In the genomic region with DNA sequence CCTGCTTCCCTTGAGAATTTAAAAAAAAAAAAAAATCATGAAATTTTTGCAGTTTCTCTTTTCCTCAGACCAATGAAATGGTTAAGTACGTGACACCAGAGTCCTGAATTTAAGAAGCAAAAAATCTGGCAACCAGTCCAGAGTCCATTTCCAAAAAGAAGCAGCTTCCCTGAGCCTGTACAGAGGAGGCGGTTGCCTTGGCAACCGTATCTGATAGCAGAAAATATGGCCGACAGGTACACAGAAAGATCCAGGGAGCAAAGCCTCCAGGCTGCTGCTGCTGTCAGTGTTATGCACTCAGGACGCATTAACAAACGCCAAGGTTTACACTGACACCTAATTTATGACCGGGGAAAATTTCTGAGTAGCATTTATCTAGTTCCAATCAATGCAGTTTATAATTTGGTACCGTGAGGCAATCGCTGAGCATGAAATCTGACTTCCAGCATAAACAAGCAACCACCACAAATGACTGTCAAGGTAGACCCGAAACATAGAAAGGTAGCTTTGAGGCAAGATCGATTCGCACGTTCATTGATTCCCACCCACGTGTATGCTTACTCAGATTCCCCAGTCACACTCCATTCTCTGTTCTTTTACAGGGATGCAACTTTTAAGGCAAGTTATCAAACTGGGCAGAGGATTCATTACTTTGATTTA, we compare ENCODE assay signal across 12 mouse cellular contexts.
DNase-seq lines count a peak whose midpoint lies in the region; ATAC-seq and TF ChIP-seq lines count a peak whose summit lies in the region.
"Had no signal": no experiment of that assay in that cellular context is flagged by ENCODE, and none has a peak within 500 bp of the region (broad histone marks: within the 10 kb centered on the region; RNA-seq: fewer than 3 reads in every experiment).

No protein-coding gene starts in this region.

- DNase-seq in frontal cortex, postnatal 36 days (ENCODE audit: low spot score in 2 of 2), result peak; percentile 23 to 29
- no peak for DNase-seq in frontal cortex, postnatal 14 days (ENCODE audit: low spot score in 2 of 2)
- DNase-seq in left cerebral cortex, adult 2 months (ENCODE audit: extremely low spot score in 1 of 2, low spot score in 2 of 2), result no peak
- DNase-seq in heart, postnatal 4 days, result no peak
- no peak for DNase-seq in liver, embryonic 11.5 days (ENCODE audit: low spot score)
- DNase-seq in MN1 (ENCODE audit: low spot score), result no peak
- DNase-seq: gastrocnemius, postnatal 25 days; heart, postnatal 14 days had no signal

- TF ChIP-seq CTCF in left cerebral cortex, adult 2 months (IDR thresholded peaks at IDR 0.05), result no peak

- ATAC-seq in forebrain, embryonic 16.5 days, result peak; percentile 83
- ATAC-seq in neural tube, embryonic 15.5 days (ENCODE audit: low FRiP score), result peak; percentile 91
- ATAC-seq in liver, embryonic 11.5 days (replicated peaks; ENCODE audit: low FRiP score), result no peak

- no peaks in the 10 kb centered on the region for H3K36me3 ChIP-seq in forebrain, embryonic 16.5 days (ENCODE audit: control insufficient read depth, insufficient read depth)
- no peaks in the 10 kb centered on the region for H3K36me3 ChIP-seq in neural tube, embryonic 15.5 days
- no peaks in the 10 kb centered on the region for H3K36me3 ChIP-seq in liver, embryonic 11.5 days (ENCODE audit: control insufficient read depth, insufficient read depth, low read length)
- H3K36me3 ChIP-seq: embryonic facial prominence, embryonic 12.5 days had no signal

- H3K9me3 ChIP-seq in forebrain, embryonic 16.5 days (ENCODE audit: control insufficient read depth, low read length), result no peaks in the 10 kb centered on the region
- no peaks in the 10 kb centered on the region for H3K9me3 ChIP-seq in neural tube, embryonic 15.5 days (replicated peaks)
- H3K9me3 ChIP-seq in liver, embryonic 11.5 days (ENCODE audit: control insufficient read depth, low read length), result no peaks in the 10 kb centered on the region
- H3K9me3 ChIP-seq: embryonic facial prominence, embryonic 12.5 days had no signal

- H3K9ac ChIP-seq in forebrain, embryonic 16.5 days (replicated peaks; ENCODE audit: low read depth, low read length), result no peak overlapping the region
- H3K9ac ChIP-seq in neural tube, embryonic 15.5 days (replicated peaks), result no peak overlapping the region
- H3K9ac ChIP-seq in liver, embryonic 11.5 days (ENCODE audit: low read depth, low read length), result no peak overlapping the region
- H3K9ac ChIP-seq: embryonic facial prominence, embryonic 12.5 days; liver, embryonic 14.5 days had no signal

- H3K27ac ChIP-seq in forebrain, embryonic 16.5 days (ENCODE audit: low read length), result no peak overlapping the region
- peak overlapping the region; percentile 33 for H3K27ac ChIP-seq in left cerebral cortex, adult 2 months
- H3K27ac ChIP-seq in neural tube, embryonic 15.5 days (replicated peaks), result peak overlapping the region; percentile 69
- no peak overlapping the region for H3K27ac ChIP-seq in liver, embryonic 11.5 days (ENCODE audit: low read depth, low read length)
- H3K27ac ChIP-seq: embryonic facial prominence, embryonic 12.5 days; liver, embryonic 14.5 days had no signal

- no peak overlapping the region for H3K4me2 ChIP-seq in forebrain, embryonic 16.5 days (ENCODE audit: low read length)
- peak overlapping the region; percentile 43 for H3K4me2 ChIP-seq in neural tube, embryonic 15.5 days
- H3K4me2 ChIP-seq in liver, embryonic 11.5 days, result no peak overlapping the region
- H3K4me2 ChIP-seq: embryonic facial prominence, embryonic 12.5 days had no signal

- WGBS in forebrain, embryonic 16.5 days, result 68% methylated on average over 14 of the region's 14 CpGs
- 39% methylated on average over 14 of the region's 14 CpGs for WGBS in neural tube, embryonic 15.5 days
- 85% methylated on average over 14 of the region's 14 CpGs for WGBS in liver, embryonic 11.5 days

- H3K27me3 ChIP-seq in forebrain, embryonic 16.5 days (replicated peaks; ENCODE audit: control insufficient read depth, insufficient read depth, low read length), result no peaks in the 10 kb centered on the region
- H3K27me3 ChIP-seq in neural tube, embryonic 15.5 days (replicated peaks), result no peaks in the 10 kb centered on the region
- H3K27me3 ChIP-seq in liver, embryonic 11.5 days (replicated peaks; ENCODE audit: control insufficient read depth, insufficient read depth, low read length), result no peaks in the 10 kb centered on the region
- H3K27me3 ChIP-seq: embryonic facial prominence, embryonic 12.5 days had no signal

- no peak overlapping the region for H3K4me3 ChIP-seq in forebrain, embryonic 16.5 days (replicated peaks; ENCODE audit: low read length)
- H3K4me3 ChIP-seq in left cerebral cortex, adult 2 months, result no peak overlapping the region
- 0 out of 2 replicates have a peak overlapping the region, but pooled peaks have one; percentile 14 for H3K4me3 ChIP-seq in neural tube, embryonic 15.5 days (replicated peaks)
- no peak overlapping the region for H3K4me3 ChIP-seq in liver, embryonic 11.5 days (ENCODE audit: low read depth, low read length)
- H3K4me3 ChIP-seq: embryonic facial prominence, embryonic 12.5 days had no signal

- intact Hi-C loops in left cerebral cortex, adult 2 months (cut with DNase I), result no loop called here

- H3K4me1 ChIP-seq in forebrain, embryonic 16.5 days (replicated peaks; ENCODE audit: control insufficient read depth, insufficient read depth, low read length), result no peaks in the 10 kb centered on the region
- peaks cover 3% of the 10 kb centered on the region; the same call in 1 of the 2 replicates for H3K4me1 ChIP-seq in neural tube, embryonic 15.5 days
- no peaks in the 10 kb centered on the region for H3K4me1 ChIP-seq in liver, embryonic 11.5 days (replicated peaks; ENCODE audit: control insufficient read depth, insufficient read depth, low read length)
- H3K4me1 ChIP-seq: embryonic facial prominence, embryonic 12.5 days had no signal

Comparison
In these comparisons a context has a peak if more than half of its experiments do, and no peak if none do; other contexts are left out.
1. DNase-seq: peak in frontal cortex, postnatal 36 days (2 of 2); none in frontal cortex, postnatal 14 days (0 of 2), left cerebral cortex, adult 2 months (0 of 2), heart, postnatal 4 days (single experiment), liver, embryonic 11.5 days (single experiment) and MN1 (single experiment).
2. H3K27ac ChIP-seq: peak in left cerebral cortex, adult 2 months (single experiment) and neural tube, embryonic 15.5 days (single experiment); none in forebrain, embryonic 16.5 days (single experiment) and liver, embryonic 11.5 days (single experiment).